Mouse (Mus musculus): ENCODE data around the gene Mrgpra6. TPM values are rescaled to one million over a fixed set of nuclear protein-coding genes. Genes with fewer than 3 reads are reported as not detected.

The Mrgpra6 gene
- polyA plus RNA-seq, 1 experiment from 2014 or later: not detected

- no peak for TF ChIP-seq CTCF (IDR thresholded peaks at IDR 0.05; ENCODE audit: low read depth)
- Histone ChIP-seq H3K4me2 (no peak overlapping the region), H3K27me3 (ENCODE audit: insufficient read depth, low read length) (no peaks in the 10 kb centered on the region), H3K4me3 (ENCODE audit: low read depth, low read length) (no peak overlapping the region), H3K36me3 (ENCODE audit: insufficient read depth) (no peaks in the 10 kb centered on the region), H3K4me1 (ENCODE audit: insufficient read depth) (no peaks in the 10 kb centered on the region), H3K27ac (ENCODE audit: low read depth) (no peak overlapping the region), H3K9ac (no peak overlapping the region), H3K9me3 (ENCODE audit: low read depth, low read length) (no peaks in the 10 kb centered on the region)
- DNase-seq: no peak
- ATAC-seq (ENCODE audit: insufficient read depth): no peak
- 74% methylated on average over 9 of the region's 9 CpGs for WGBS
These were observed 47.0 kb downstream of the Mrgpra6 start for GRCm38 (mm10) chr7:47157743-47158142.

GRCm38 (mm10) chr7:47155849-47156248 is 48.9 kb downstream of the Mrgpra6 start:
- WGBS: 86% methylated on average over 2 of the region's 2 CpGs

GRCm38 (mm10) chr7:47155396-47155795 is 49.3 kb downstream of the Mrgpra6 start:
- ATAC-seq (ENCODE audit: insufficient read depth) (no peak), DNase-seq (no peak)
- H3K4me2 ChIP-seq: no peak overlapping the region
- H3K9me3 ChIP-seq (ENCODE audit: low read depth, low read length): no peaks in the 10 kb centered on the region
- no peaks in the 10 kb centered on the region for H3K27me3 ChIP-seq (ENCODE audit: insufficient read depth, low read length)
- no peak overlapping the region for H3K27ac ChIP-seq (ENCODE audit: low read depth)
- WGBS: 90% methylated on average over 4 of the region's 4 CpGs
- H3K9ac ChIP-seq: no peak overlapping the region
- H3K4me3 ChIP-seq (ENCODE audit: low read depth, low read length): no peak overlapping the region
- TF ChIP-seq CTCF (IDR thresholded peaks at IDR 0.05; ENCODE audit: low read depth): peak; percentile 43
- H3K36me3 ChIP-seq (ENCODE audit: insufficient read depth): no peaks in the 10 kb centered on the region
- H3K4me1 ChIP-seq (ENCODE audit: insufficient read depth): no peaks in the 10 kb centered on the region

More at GRCm38 (mm10) chr7:47155849-47156248, 48.9 kb downstream of the Mrgpra6 start:
- Histone ChIP-seq H3K9ac (no peak overlapping the region), H3K4me2 (no peak overlapping the region), H3K27ac (ENCODE audit: low read depth) (no peak overlapping the region), H3K4me3 (ENCODE audit: low read depth, low read length) (no peak overlapping the region), H3K9me3 (ENCODE audit: low read depth, low read length) (no peaks in the 10 kb centered on the region), H3K4me1 (ENCODE audit: insufficient read depth) (no peaks in the 10 kb centered on the region), H3K36me3 (ENCODE audit: insufficient read depth) (no peaks in the 10 kb centered on the region), H3K27me3 (ENCODE audit: insufficient read depth, low read length) (no peaks in the 10 kb centered on the region)
- TF ChIP-seq CTCF (IDR thresholded peaks at IDR 0.05; ENCODE audit: low read depth): no peak
- ATAC-seq (ENCODE audit: insufficient read depth) (no peak), DNase-seq (no peak)

- WGBS: 14% methylated on average over 11 of the region's 11 CpGs
- no peaks in the 10 kb centered on the region for H3K4me1 ChIP-seq (ENCODE audit: insufficient read depth)
- no peak overlapping the region for H3K27ac ChIP-seq (ENCODE audit: low read depth)
- DNase-seq (peak; percentile 83), ATAC-seq (ENCODE audit: insufficient read depth) (peak; percentile 73)
- no peak overlapping the region for H3K4me3 ChIP-seq (ENCODE audit: low read depth, low read length)
- no peaks in the 10 kb centered on the region for H3K9me3 ChIP-seq (ENCODE audit: low read depth, low read length)
- no peaks in the 10 kb centered on the region for H3K36me3 ChIP-seq (ENCODE audit: insufficient read depth)
- H3K4me2 ChIP-seq: peak overlapping the region; percentile 40; the same call in 1 of the 2 replicates
- no peaks in the 10 kb centered on the region for H3K27me3 ChIP-seq (ENCODE audit: insufficient read depth, low read length)
- no peak overlapping the region for H3K9ac ChIP-seq
- TF ChIP-seq CTCF (IDR thresholded peaks at IDR 0.05; ENCODE audit: low read depth): peak; percentile 88
These were observed 54.2 kb downstream of the Mrgpra6 start for GRCm38 (mm10) chr7:47150420-47151061.

GRCm38 (mm10) chr7:47148298-47148697 is 56.4 kb downstream of the Mrgpra6 start:
- DNase-seq (no peak), ATAC-seq (ENCODE audit: insufficient read depth) (no peak)
- H3K4me1 ChIP-seq (ENCODE audit: insufficient read depth): no peaks in the 10 kb centered on the region
- no peaks in the 10 kb centered on the region for H3K36me3 ChIP-seq (ENCODE audit: insufficient read depth)
- no peak overlapping the region for H3K27ac ChIP-seq (ENCODE audit: low read depth)
- H3K4me2 ChIP-seq: no peak overlapping the region
- no peak for TF ChIP-seq CTCF (IDR thresholded peaks at IDR 0.05; ENCODE audit: low read depth)
- no peak overlapping the region for H3K4me3 ChIP-seq (ENCODE audit: low read depth, low read length)
- H3K9me3 ChIP-seq (ENCODE audit: low read depth, low read length): no peaks in the 10 kb centered on the region
- no peaks in the 10 kb centered on the region for H3K27me3 ChIP-seq (ENCODE audit: insufficient read depth, low read length)
- WGBS: 76% methylated on average over 7 of the region's 7 CpGs
- H3K9ac ChIP-seq: no peak overlapping the region

- no peaks in the 10 kb centered on the region for H3K36me3 ChIP-seq (ENCODE audit: insufficient read depth)
- no peak overlapping the region for H3K4me3 ChIP-seq (ENCODE audit: low read depth, low read length)
- H3K9me3 ChIP-seq (ENCODE audit: low read depth, low read length): no peaks in the 10 kb centered on the region
- H3K27me3 ChIP-seq (ENCODE audit: insufficient read depth, low read length): no peaks in the 10 kb centered on the region
- peak; percentile 82 for DNase-seq
- no peaks in the 10 kb centered on the region for H3K4me1 ChIP-seq (ENCODE audit: insufficient read depth)
- H3K9ac ChIP-seq: no peak overlapping the region
- no peak for ATAC-seq (ENCODE audit: insufficient read depth)
- H3K4me2 ChIP-seq: no peak overlapping the region
- H3K27ac ChIP-seq (ENCODE audit: low read depth): no peak overlapping the region
- TF ChIP-seq CTCF (IDR thresholded peaks at IDR 0.05; ENCODE audit: low read depth): peak; percentile 63
- 48% methylated on average over 12 of the region's 12 CpGs for WGBS
These were observed 58.5 kb downstream of the Mrgpra6 start for GRCm38 (mm10) chr7:47146034-47146812.

GRCm38 (mm10) chr7:47144299-47144698 is 60.4 kb downstream of the Mrgpra6 start:
- Histone ChIP-seq H3K9me3 (ENCODE audit: low read depth, low read length) (no peaks in the 10 kb centered on the region), H3K4me1 (ENCODE audit: insufficient read depth) (no peaks in the 10 kb centered on the region), H3K4me3 (ENCODE audit: low read depth, low read length) (no peak overlapping the region), H3K9ac (no peak overlapping the region), H3K27me3 (ENCODE audit: insufficient read depth, low read length) (no peaks in the 10 kb centered on the region), H3K4me2 (no peak overlapping the region), H3K36me3 (ENCODE audit: insufficient read depth) (no peaks in the 10 kb centered on the region), H3K27ac (ENCODE audit: low read depth) (no peak overlapping the region)
- DNase-seq (no peak), ATAC-seq (ENCODE audit: insufficient read depth) (no peak)
- 12% methylated on average over 6 of the region's 6 CpGs for WGBS
- TF ChIP-seq CTCF (IDR thresholded peaks at IDR 0.05; ENCODE audit: low read depth): no peak

Data from lung, embryonic 14.5 days (tissue).